ENCODE assay signal across 31 mouse cellular contexts in the genomic region with DNA sequence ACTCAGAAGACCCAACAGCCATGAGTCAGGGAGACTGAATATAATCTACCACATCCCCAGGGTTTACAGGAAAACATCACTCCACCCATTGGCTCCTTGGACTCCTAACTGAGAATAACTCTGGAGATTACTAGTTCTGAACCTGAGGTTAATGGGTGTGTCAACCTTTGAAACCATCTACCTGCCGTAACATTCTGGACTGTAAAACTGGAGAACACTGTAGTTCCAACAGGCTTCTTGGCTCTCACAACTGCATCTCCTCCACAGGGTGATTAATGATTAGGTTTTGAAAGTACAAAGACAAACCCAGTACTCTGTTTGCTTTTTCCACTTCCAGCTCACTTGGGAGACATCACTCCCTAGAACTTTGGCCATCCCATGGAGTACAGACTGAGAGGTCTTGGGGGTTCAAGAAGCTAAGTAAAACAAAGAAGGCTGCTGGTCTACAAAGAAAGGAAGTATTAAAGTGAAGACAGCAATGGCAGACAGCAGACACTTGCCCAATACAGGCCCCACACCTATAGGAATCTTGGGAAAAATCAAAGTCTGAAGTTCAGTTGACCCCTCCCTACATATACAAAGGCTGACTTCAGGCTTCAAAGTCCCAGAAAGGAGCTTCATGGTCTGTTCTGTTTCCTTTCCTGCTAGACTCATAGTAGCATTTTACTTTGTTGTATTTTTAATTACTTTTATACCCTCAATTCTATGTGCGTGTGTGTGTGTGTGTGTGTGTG. TPM values are rescaled to one million over a fixed set of nuclear protein-coding genes. Genes with fewer than 3 reads are reported as not detected.
DNase-seq lines count a peak whose midpoint lies in the region; ATAC-seq and TF ChIP-seq lines count a peak whose summit lies in the region.
"Had no signal": no experiment of that assay in that cellular context is flagged by ENCODE, and none has a peak within 500 bp of the region (broad histone marks: within the 10 kb centered on the region; RNA-seq: fewer than 3 reads in every experiment).

No protein-coding gene starts in this region.

- H3K27me3 ChIP-seq in intestine, embryonic 15.5 days (replicated peaks): no peaks in the 10 kb centered on the region
- H3K27me3 ChIP-seq in kidney, embryonic 16.5 days (ENCODE audit: insufficient read depth, low read length): no peaks in the 10 kb centered on the region
- no peaks in the 10 kb centered on the region for H3K27me3 ChIP-seq in small intestine, adult 2 months (ENCODE audit: control insufficient read depth, insufficient read depth, low read length)
- H3K27me3 ChIP-seq: embryonic facial prominence, embryonic 12.5 days; heart, embryonic 12.5 days; hindbrain, embryonic 13.5 days; limb, embryonic 15.5 days; liver, embryonic 13.5 days; neural tube, embryonic 12.5 days had no signal

- H3K4me2 ChIP-seq in intestine, embryonic 15.5 days (replicated peaks): no peak overlapping the region
- no peak overlapping the region for H3K4me2 ChIP-seq in kidney, embryonic 16.5 days (replicated peaks; ENCODE audit: low read depth, low read length)
- H3K4me2 ChIP-seq: embryonic facial prominence, embryonic 12.5 days; heart, embryonic 12.5 days; hindbrain, embryonic 13.5 days; limb, embryonic 15.5 days; liver, embryonic 13.5 days; neural tube, embryonic 12.5 days had no signal

- 70% methylated on average over 2 of the region's 2 CpGs for WGBS in intestine, embryonic 15.5 days
- WGBS in kidney, embryonic 16.5 days: 63% methylated on average over 2 of the region's 2 CpGs
- 29% methylated on average over 2 of the region's 2 CpGs for WGBS in small intestine, adult 2 months

- H3K9me3 ChIP-seq in intestine, embryonic 15.5 days: no peaks in the 10 kb centered on the region
- no peaks in the 10 kb centered on the region for H3K9me3 ChIP-seq in kidney, embryonic 16.5 days (ENCODE audit: low read length)
- H3K9me3 ChIP-seq: embryonic facial prominence, embryonic 12.5 days; forebrain, embryonic 10.5 days; heart, embryonic 12.5 days; hindbrain, embryonic 13.5 days; limb, embryonic 10.5 days; limb, embryonic 15.5 days; liver, embryonic 13.5 days; midbrain, embryonic 10.5 days; neural tube, embryonic 12.5 days had no signal

- H3K4me1 ChIP-seq in intestine, embryonic 15.5 days (replicated peaks): no peaks in the 10 kb centered on the region
- H3K4me1 ChIP-seq in kidney, embryonic 16.5 days (ENCODE audit: insufficient read depth, low read length): no peaks in the 10 kb centered on the region
- H3K4me1 ChIP-seq in small intestine, adult 2 months (ENCODE audit: control insufficient read depth, insufficient read depth, insufficient read length, low read length): peaks cover 4% of the 10 kb centered on the region; the same call in 1 of the 2 replicates
- H3K4me1 ChIP-seq: forebrain, embryonic 10.5 days; heart, embryonic 12.5 days; limb, embryonic 15.5 days; liver, embryonic 13.5 days; neural tube, embryonic 12.5 days had no signal

- no peaks in the 10 kb centered on the region for H3K36me3 ChIP-seq in intestine, embryonic 15.5 days
- H3K36me3 ChIP-seq in kidney, embryonic 16.5 days (ENCODE audit: insufficient read depth, low read length): no peaks in the 10 kb centered on the region
- no peaks in the 10 kb centered on the region for H3K36me3 ChIP-seq in small intestine, adult 2 months (ENCODE audit: control insufficient read depth, insufficient read depth, low read length)
- H3K36me3 ChIP-seq: embryonic facial prominence, embryonic 12.5 days; forebrain, embryonic 10.5 days; heart, embryonic 12.5 days; hindbrain, embryonic 13.5 days; limb, embryonic 10.5 days; limb, embryonic 15.5 days; liver, embryonic 13.5 days; midbrain, embryonic 10.5 days; neural tube, embryonic 12.5 days had no signal

- no peak for TF ChIP-seq POLR2A in small intestine, adult 2 months (IDR thresholded peaks at IDR 0.05; ENCODE audit: low read depth, low read length)

- no peak overlapping the region for H3K27ac ChIP-seq in intestine, embryonic 15.5 days
- H3K27ac ChIP-seq in kidney, embryonic 16.5 days (ENCODE audit: low read length): no peak overlapping the region
- peak overlapping the region; percentile 96 for H3K27ac ChIP-seq in small intestine, adult 2 months (ENCODE audit: insufficient read depth, low read depth, low read length)
- no peak overlapping the region for H3K27ac ChIP-seq in layer of hippocampus, adult 2 months
- H3K27ac ChIP-seq: embryonic facial prominence, embryonic 12.5 days; forebrain, embryonic 10.5 days; heart, adult 2 months; hindbrain, embryonic 13.5 days; limb, embryonic 10.5 days; limb, embryonic 15.5 days; liver, embryonic 13.5 days; midbrain, embryonic 10.5 days; neural tube, embryonic 12.5 days had no signal

- no peak overlapping the region for H3K9ac ChIP-seq in intestine, embryonic 15.5 days
- H3K9ac ChIP-seq in kidney, embryonic 16.5 days (replicated peaks; ENCODE audit: low read length): no peak overlapping the region
- H3K9ac ChIP-seq: embryonic facial prominence, embryonic 12.5 days; forebrain, postnatal 0 days; heart, embryonic 12.5 days; hindbrain, embryonic 13.5 days; limb, embryonic 15.5 days; liver, embryonic 13.5 days; neural tube, embryonic 12.5 days had no signal

- DNase-seq in kidney, adult 8-10 months: peak; percentile 32 to 49
- no peak for DNase-seq in kidney, postnatal 4 days
- no peak for DNase-seq in T-cell, adult 2 months (ENCODE audit: low spot score)
- DNase-seq in lung, postnatal 25 days (ENCODE audit: low spot score): no peak
- DNase-seq in layer of hippocampus, adult 2 months (ENCODE audit: low spot score in 2 of 2): no peak
- DNase-seq: adrenal gland, postnatal 14 days; B cell, adult 2 months; cerebellum, adult 11 months; cerebellum, adult 9-10 months; embryo, embryonic 11 days; forebrain, postnatal 0 days; heart, adult 2 months; heart, postnatal 4 days; liver, embryonic 13.5 days; lung, adult 18-20 months; lung, postnatal 10 days; right cerebral cortex, adult 18-20 months; thymus, adult 2 months; thymus, postnatal 36 days had no signal

- H3K4me3 ChIP-seq in intestine, embryonic 15.5 days (replicated peaks): no peak overlapping the region
- no peak overlapping the region for H3K4me3 ChIP-seq in kidney, embryonic 16.5 days (ENCODE audit: low read length)
- peak overlapping the region; percentile 33; the same call in 1 of the 2 replicates for H3K4me3 ChIP-seq in small intestine, adult 2 months (ENCODE audit: low read depth, low read length)
- H3K4me3 ChIP-seq in layer of hippocampus, adult 2 months: no peak overlapping the region
- H3K4me3 ChIP-seq: embryonic facial prominence, embryonic 12.5 days; forebrain, embryonic 10.5 days; heart, adult 2 months; heart, embryonic 12.5 days; hindbrain, embryonic 13.5 days; limb, embryonic 10.5 days; limb, embryonic 15.5 days; liver, embryonic 13.5 days; midbrain, embryonic 10.5 days; neural tube, embryonic 12.5 days had no signal

- no peak for TF ChIP-seq CTCF in small intestine, adult 2 months (IDR thresholded peaks at IDR 0.05; ENCODE audit: extremely low read depth, insufficient read length, insufficient replicate concordance, low read depth, low read length)
- no peak for TF ChIP-seq CTCF in layer of hippocampus, adult 2 months (conservative IDR thresholded peaks at IDR 0.05)

- peak; percentile 88 for ATAC-seq in intestine, embryonic 15.5 days
- ATAC-seq in kidney, embryonic 16.5 days (ENCODE audit: low FRiP score, low TSS enrichment): 0 out of 2 replicates have a peak, but pooled peaks have one; percentile 31
- ATAC-seq: forebrain, postnatal 0 days; midbrain, embryonic 16.5 days had no signal

RNA-seq across cellular contexts. Expression of gene Ddit4l, which starts 52.7 kb away (rescaled TPM):
- 1.9 and 3.8 TPM in 2 replicates for polyA plus RNA-seq in intestine, embryonic 15.5 days (2015; fragmentation: Nextera tagmentation; extraction: Ambion mirVana)
- 15.3 and 17.1 TPM in 2 replicates for polyA plus RNA-seq in kidney, embryonic 16.5 days (2015; fragmentation: Nextera tagmentation; extraction: Ambion mirVana)
- polyA plus RNA-seq in small intestine, adult 2 months (2012; rRNA removed): 0.23 and 0.28 TPM in 2 replicates
- 1 to 10 TPM; 8.7 to 8.9 TPM for total RNA-seq in layer of hippocampus, adult 2 months (2021)

Comparison
In these comparisons a context has a peak if more than half of its experiments do, and no peak if none do; other contexts are left out.
1. DNase-seq: peak in kidney, adult 8-10 months (2 of 2); none in kidney, postnatal 4 days (0 of 2), T-cell, adult 2 months (single experiment), lung, postnatal 25 days (single experiment) and layer of hippocampus, adult 2 months (0 of 2).